Mouse (Mus musculus) heart, postnatal 4 days (tissue): ENCODE data around the gene Ntn3. TPM values are rescaled to one million over a fixed set of nuclear protein-coding genes. Genes with fewer than 3 reads are reported as not detected.

Experiments
- DNase-seq: peaks from one replicate; pipeline ENCODE4 v3.0.0; 2021
- total RNA-seq, 2 experiments: library from RNA; stranded (reverse); gene quantifications; 2 replicates each; pipeline ENCODE4 v1.2.3; 2021

Ntn3 gene
- total RNA-seq, 2 experiments from 2014 or later: 2.3 to 2.4 TPM

- peak; percentile 80 for DNase-seq
Observed at GRCm38 (mm10) chr17:24173423-24173822, 35.9 kb downstream of the Ntn3 start.

- DNase-seq: no peak
Observed at GRCm38 (mm10) chr17:24171738-24172137, 37.6 kb downstream of the Ntn3 start.

GRCm38 (mm10) chr17:24170729-24171128, 38.6 kb downstream of the Ntn3 start:
- no peak for DNase-seq

GRCm38 (mm10) chr17:24170125-24170524, 39.2 kb downstream of the Ntn3 start:
- DNase-seq: no peak

GRCm38 (mm10) chr17:24169317-24170065, 39.8 kb downstream of the Ntn3 start, which contains the start of gene Atp6v0c:
TSS of gene Atp6v0c (minus strand) at chr17:24169702.
- DNase-seq: peak; percentile 95

GRCm38 (mm10) chr17:24168590-24169277, 40.6 kb downstream of the Ntn3 start:
- DNase-seq: peak; percentile 67

GRCm38 (mm10) chr17:24167891-24168505, 41.3 kb downstream of the Ntn3 start:
- DNase-seq: no peak

- DNase-seq: no peak
Observed at GRCm38 (mm10) chr17:24167120-24167519, 42.2 kb downstream of the Ntn3 start.

- DNase-seq: no peak
Observed at GRCm38 (mm10) chr17:24164566-24165259, 44.6 kb downstream of the Ntn3 start.

GRCm38 (mm10) chr17:24163176-24163962, 46.0 kb downstream of the Ntn3 start, which contains the start of gene Amdhd2:
TSS of gene Amdhd2 (minus strand) at chr17:24163766.
- DNase-seq: peak; percentile 98

GRCm38 (mm10) chr17:24162584-24163175, 46.7 kb downstream of the Ntn3 start:
- DNase-seq: peak; percentile 40

GRCm38 (mm10) chr17:24161466-24161865, 47.9 kb downstream of the Ntn3 start:
- DNase-seq: no peak

GRCm38 (mm10) chr17:24157526-24157925, 51.8 kb downstream of the Ntn3 start:
- DNase-seq: no peak

- DNase-seq: no peak
Observed at GRCm38 (mm10) chr17:24157121-24157520, 52.2 kb downstream of the Ntn3 start.

GRCm38 (mm10) chr17:24156394-24156793, 52.9 kb downstream of the Ntn3 start:
- no peak for DNase-seq

GRCm38 (mm10) chr17:24155742-24156141, 53.6 kb downstream of the Ntn3 start:
- DNase-seq: no peak

- DNase-seq: no peak
Observed at GRCm38 (mm10) chr17:24154463-24154862, 54.9 kb downstream of the Ntn3 start.
